In the genomic region with DNA sequence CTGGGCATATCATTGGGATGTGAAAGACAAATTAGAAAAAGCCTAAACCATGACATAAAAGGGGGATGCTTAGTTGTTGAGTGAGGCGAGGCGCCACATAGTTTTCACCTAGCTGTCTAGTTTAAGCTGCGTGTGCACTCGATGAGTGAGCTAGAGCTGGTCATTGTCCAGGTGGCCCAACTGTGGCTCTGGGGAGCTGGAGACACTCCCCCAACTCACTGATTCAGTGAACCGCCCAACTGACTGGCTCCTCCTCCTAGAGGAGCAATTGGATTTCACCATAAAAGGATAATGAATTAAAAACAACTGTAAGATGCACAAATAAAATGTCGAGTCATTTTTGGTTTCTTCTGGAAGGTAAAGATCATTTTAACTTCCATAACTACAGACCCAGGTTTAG, we compare ENCODE assay signal across 8 mouse cellular contexts. TPM values are rescaled to one million over a fixed set of nuclear protein-coding genes. Genes with fewer than 3 reads are reported as not detected.
DNase-seq lines count a peak whose midpoint lies in the region; ATAC-seq lines count a peak whose summit lies in the region.

No protein-coding gene starts in this region.

- no peaks in the 10 kb centered on the region for H3K9me3 ChIP-seq in kidney, embryonic 14.5 days (ENCODE audit: control insufficient read depth, low read length)
- no peaks in the 10 kb centered on the region for H3K9me3 ChIP-seq in liver, embryonic 16.5 days (replicated peaks; ENCODE audit: control insufficient read depth, low read length)

- H3K4me2 ChIP-seq in kidney, embryonic 14.5 days (replicated peaks; ENCODE audit: low read depth, low read length), result peak overlapping the region; percentile 81
- H3K4me2 ChIP-seq in liver, embryonic 16.5 days (ENCODE audit: low read depth, low read length), result peak overlapping the region; percentile 91

- no peak for DNase-seq in kidney, adult 8-10 months
- DNase-seq in NIH3T3 (ENCODE audit: low read depth), result peak; percentile 82
- no peak for DNase-seq in right cerebral cortex, adult 2 months (ENCODE audit: low spot score in 2 of 2)
- no peak for DNase-seq in right cerebral cortex, postnatal 36 days (ENCODE audit: low spot score in 2 of 2)

- no peaks in the 10 kb centered on the region for H3K36me3 ChIP-seq in kidney, embryonic 14.5 days (ENCODE audit: control insufficient read depth, insufficient read depth, low read length)
- H3K36me3 ChIP-seq in liver, embryonic 16.5 days (ENCODE audit: control insufficient read depth, insufficient read depth), result no peaks in the 10 kb centered on the region

- H3K4me3 ChIP-seq in kidney, embryonic 14.5 days (ENCODE audit: low read length), result peak overlapping the region; percentile 87
- peak overlapping the region; percentile 86 for H3K4me3 ChIP-seq in liver, embryonic 16.5 days (ENCODE audit: low read depth, low read length)

- WGBS in kidney, embryonic 14.5 days, result 45% methylated on average over 6 of the region's 6 CpGs
- WGBS in liver, embryonic 16.5 days (ENCODE audit: insufficient replicate concordance), result 55% methylated on average over 6 of the region's 6 CpGs

- H3K27ac ChIP-seq in kidney, embryonic 14.5 days (ENCODE audit: low read depth, low read length), result no peak overlapping the region
- no peak overlapping the region for H3K27ac ChIP-seq in liver, embryonic 16.5 days (ENCODE audit: low read length)

- peak overlapping the region; percentile 79; the same call in 1 of the 2 replicates for H3K9ac ChIP-seq in kidney, embryonic 14.5 days (ENCODE audit: low read depth, low read length)
- H3K9ac ChIP-seq in liver, embryonic 16.5 days (ENCODE audit: low read depth, low read length), result no peak overlapping the region; the same call in 1 of the 2 replicates

- no peaks in the 10 kb centered on the region for H3K27me3 ChIP-seq in kidney, embryonic 14.5 days (ENCODE audit: control insufficient read depth, insufficient read depth, low read length)
- H3K27me3 ChIP-seq in liver, embryonic 16.5 days (ENCODE audit: control insufficient read depth, insufficient read depth, low read depth, low read length), result no peaks in the 10 kb centered on the region

- ATAC-seq in kidney, embryonic 14.5 days (ENCODE audit: low FRiP score, low TSS enrichment), result no peak
- ATAC-seq in granulocyte monocyte progenitor cell, adult 5-6 weeks (replicated peaks; ENCODE audit: poor library complexity, severe bottlenecking), result peak; percentile 30
- no peak for ATAC-seq in liver, embryonic 16.5 days (ENCODE audit: low read depth)
- no peak for ATAC-seq in activated CD4-positive, CD25-positive, alpha-beta regulatory T cell, adult 4 months

- H3K4me1 ChIP-seq in kidney, embryonic 14.5 days (ENCODE audit: control insufficient read depth, insufficient read depth, low read length), result 0 out of 2 replicates have a peak, but pooled peaks cover 5% of the 10 kb centered on the region
- H3K4me1 ChIP-seq in liver, embryonic 16.5 days (ENCODE audit: control insufficient read depth, low read depth, low read length), result peaks cover 11% of the 10 kb centered on the region

RNA-seq across cellular contexts. Expression of a gene that starts 1.0 kb away (rescaled TPM):
- 18.3 and 35.6 TPM in 2 replicates for polyA plus RNA-seq in kidney, embryonic 14.5 days (2014; fragmentation: Nextera tagmentation; extraction: Ambion mirVana)
- 29.3 and 39.9 TPM in 2 replicates for total RNA-seq in granulocyte monocyte progenitor cell, adult 5-6 weeks (2014; fragmentation: Nextera tagmentation)
- total RNA-seq in granulocyte monocyte progenitor cell, adult 5-6 weeks (2017), result 25.9 and 28.0 TPM in 2 replicates
- 7.7 and 7.9 TPM in 2 replicates for polyA plus RNA-seq in liver, embryonic 16.5 days (2015; fragmentation: Nextera tagmentation; extraction: Ambion mirVana)
- 10 to 100 TPM in 1 of 2 experiments, 1 to 10 TPM in 1; 7.1 to 11.1 TPM for polyA plus RNA-seq in activated CD4-positive, CD25-positive, alpha-beta regulatory T cell, adult 4 months (2017; shearing (Covaris generic))

RNA-seq across cellular contexts. Expression of a gene that starts 1.3 kb away (rescaled TPM):
- 12.5 and 13.1 TPM in 2 replicates for polyA plus RNA-seq in kidney, embryonic 14.5 days (2014; fragmentation: Nextera tagmentation; extraction: Ambion mirVana)
- total RNA-seq in granulocyte monocyte progenitor cell, adult 5-6 weeks (2014; fragmentation: Nextera tagmentation), result 4.7 and 8.4 TPM in 2 replicates
- total RNA-seq in granulocyte monocyte progenitor cell, adult 5-6 weeks (2017), result 3.6 and 5.5 TPM in 2 replicates
- 2.7 and 2.9 TPM in 2 replicates for polyA plus RNA-seq in liver, embryonic 16.5 days (2015; fragmentation: Nextera tagmentation; extraction: Ambion mirVana)
- 1 to 10 TPM; 6.6 to 7.6 TPM for polyA plus RNA-seq in activated CD4-positive, CD25-positive, alpha-beta regulatory T cell, adult 4 months (2017; shearing (Covaris generic))
